Mouse (Mus musculus) embryonic facial prominence, embryonic 10.5 days (tissue): ENCODE data around the gene Mthfr. TPM values are rescaled to one million over a fixed set of nuclear protein-coding genes. Genes with fewer than 3 reads are reported as not detected.
"Not testable (repeated sequence)": the region's sequence is repeated elsewhere in the genome, so short reads cannot be mapped to it uniquely, and the experiment has no call there.

Experiments
- DNase-seq: peaks from one replicate; pipeline ENCODE4 v3.0.0-alpha.2; 2017; ENCODE audit warnings: low spot score
- H3K27ac ChIP-seq: fragments of 300-500 bp; sonication (generic); replicated peaks from 2 replicates; pipeline ENCODE4 v1.5.1; 2016; ENCODE audit warnings: mild to moderate bottlenecking
- H3K27me3 ChIP-seq: fragments of 300-500 bp; sonication (generic); replicated peaks from 2 replicates; pipeline ENCODE4 v1.6.1; 2016; ENCODE audit warnings: low read depth, mild to moderate bottlenecking; ENCODE audit not compliant: poor library complexity, severe bottlenecking
- H3K36me3 ChIP-seq: fragments of 300-500 bp; sonication (generic); replicated peaks from 2 replicates; pipeline ENCODE4 v1.6.1; 2016; ENCODE audit warnings: mild to moderate bottlenecking, moderate library complexity
- H3K4me1 ChIP-seq: fragments of 300-500 bp; sonication (generic); 2 replicates; pipeline ENCODE4 v1.6.1; 2016
- H3K4me3 ChIP-seq: fragments of 300-500 bp; sonication (generic); 2 replicates; pipeline ENCODE4 v1.5.1; 2016; ENCODE audit warnings: mild to moderate bottlenecking, moderate library complexity
- H3K9me3 ChIP-seq: fragments of 300-500 bp; sonication (generic); 2 replicates; pipeline ENCODE4 v1.6.1; 2016; ENCODE audit warnings: mild to moderate bottlenecking
- WGBS: fragments of 180-500 bp; shearing (Covaris S2); methylation state at CpG from one replicate; pipeline ENCODE4 v1.1.7; 2016; 5-methylcytosine and 5-hydroxymethylcytosine counted together
- polyA plus RNA-seq: library from polyadenylated mRNA; unstranded; fragments of >200 nt; fragmentation: Nextera tagmentation; extraction: Ambion mirVana; gene quantifications from 2 replicates; pipeline ENCODE4 v1.2.1, GENCODE M21; 2016

The Mthfr gene
- polyA plus RNA-seq, 1 experiment from 2014 or later, result 25.4 TPM

DNA sequence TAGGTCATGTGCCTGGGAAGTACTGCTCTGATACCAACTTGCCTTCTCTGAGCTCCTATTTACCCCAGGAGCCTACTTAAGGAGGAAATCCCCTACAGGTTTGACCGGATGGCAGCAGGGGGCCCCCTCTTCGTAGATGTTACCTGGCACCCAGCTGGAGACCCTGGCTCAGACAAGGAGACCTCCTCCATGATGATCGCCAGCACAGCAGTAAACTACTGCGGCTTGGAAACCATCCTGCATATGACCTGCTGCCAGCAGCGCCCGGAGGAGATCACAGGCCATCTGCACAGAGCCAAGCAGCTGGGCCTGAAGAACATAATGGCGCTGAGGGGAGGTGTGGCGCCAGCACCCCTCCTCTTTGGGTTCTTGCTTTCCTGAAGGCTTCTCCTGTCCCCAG is 4.5 kb downstream of the Mthfr start:
- DNase-seq, H3K27ac ChIP-seq, H3K9me3 ChIP-seq, H3K27me3 ChIP-seq, H3K4me3 ChIP-seq: not testable (repeated sequence)
- H3K4me1 ChIP-seq, result peaks cover 43% of the 10 kb centered on the region
- H3K36me3 ChIP-seq, result peaks cover 58% of the 10 kb centered on the region
- 88% methylated on average over 8 of the region's 8 CpGs for WGBS

DNA sequence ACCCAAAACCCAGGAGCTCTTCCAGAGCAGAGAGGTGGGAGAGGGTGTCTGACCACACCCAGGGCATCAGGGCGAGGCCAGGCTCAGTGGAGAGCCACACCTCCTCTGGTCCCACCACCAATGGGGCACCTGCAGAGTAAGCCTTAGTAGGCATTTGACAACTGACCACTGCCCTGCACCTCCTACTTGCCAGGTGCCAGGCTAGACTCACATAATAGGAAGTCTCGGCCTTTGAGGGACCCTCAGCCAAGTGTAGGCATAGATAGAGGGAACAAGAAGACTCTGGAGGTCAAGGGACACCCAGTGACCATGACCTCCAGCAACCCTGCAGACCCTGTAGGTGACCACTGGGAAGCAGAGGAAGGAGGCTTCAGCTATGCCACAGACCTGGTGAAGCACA is 5.2 kb downstream of the Mthfr start:
- no peak overlapping the region for H3K27ac ChIP-seq
- WGBS, result 83% methylated on average over 2 of the region's 2 CpGs
- H3K27me3 ChIP-seq, result no peaks in the 10 kb centered on the region
- DNase-seq, result no peak
- H3K9me3 ChIP-seq, result no peaks in the 10 kb centered on the region
- H3K4me1 ChIP-seq, result peaks cover 42% of the 10 kb centered on the region
- H3K4me3 ChIP-seq, result no peak overlapping the region
- peaks cover 66% of the 10 kb centered on the region for H3K36me3 ChIP-seq

DNA sequence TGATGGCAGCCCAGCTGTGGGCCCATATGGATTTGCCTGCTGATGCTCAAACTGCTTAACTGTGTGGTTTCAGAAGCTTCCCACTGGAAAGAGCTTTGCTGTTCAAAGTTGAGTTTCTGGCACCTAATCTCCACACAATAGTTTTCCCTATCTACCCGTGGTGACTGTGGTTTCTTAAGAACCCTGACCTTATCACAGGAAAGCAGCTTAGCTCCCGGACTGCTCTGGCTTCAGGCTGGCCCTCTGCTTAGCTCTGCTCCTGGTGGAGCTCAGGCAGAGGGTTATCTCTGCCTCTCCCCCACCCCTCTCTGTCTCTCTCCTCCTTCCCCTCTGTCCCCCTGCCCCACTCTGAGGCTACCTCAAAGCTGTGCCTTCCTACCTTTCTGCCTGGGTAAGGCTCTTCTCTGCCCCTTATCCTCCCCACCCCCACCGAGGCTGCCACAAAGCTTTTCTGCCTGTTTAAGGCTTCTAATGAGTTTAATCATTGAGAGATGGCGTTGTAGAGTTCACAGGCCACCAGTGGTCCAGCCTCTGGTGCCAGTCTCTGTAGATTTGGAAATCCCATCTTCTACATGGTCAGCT is 7.7 kb downstream of the Mthfr start:
- H3K27ac ChIP-seq, result 0 out of 2 replicates have a peak overlapping the region, but pooled peaks have one; percentile 15
- peaks cover 18% of the 10 kb centered on the region for H3K4me1 ChIP-seq
- H3K9me3 ChIP-seq, result no peaks in the 10 kb centered on the region
- H3K4me3 ChIP-seq, result no peak overlapping the region
- no peaks in the 10 kb centered on the region for H3K27me3 ChIP-seq
- 77% methylated on average over 4 of the region's 4 CpGs for WGBS
- DNase-seq, result no peak
- peaks cover 90% of the 10 kb centered on the region for H3K36me3 ChIP-seq

DNA sequence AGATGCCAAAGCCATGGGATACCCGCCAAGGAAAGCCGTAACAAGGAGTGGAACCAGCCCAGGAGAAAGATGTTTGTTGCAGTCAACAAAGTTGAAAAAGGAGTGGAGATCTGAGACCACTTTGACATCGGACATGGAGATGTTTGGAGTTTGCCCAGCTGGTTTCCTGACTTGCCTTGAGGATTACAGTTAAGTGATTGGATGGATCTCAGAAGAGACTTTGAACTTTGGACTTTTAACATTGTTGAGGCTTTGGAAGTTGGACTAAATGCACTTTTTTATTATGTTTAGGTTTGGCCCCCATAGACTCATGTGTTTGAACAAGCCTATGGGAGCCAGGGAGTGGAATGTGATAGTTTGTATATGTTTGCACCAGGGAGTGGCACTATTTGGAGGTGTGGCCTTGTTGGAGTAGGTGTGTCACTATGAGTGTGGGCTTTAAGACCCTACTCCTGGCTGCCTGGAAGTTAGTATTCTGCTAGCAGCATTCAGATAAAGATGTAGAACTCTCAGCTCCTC is 11.6 kb downstream of the Mthfr start:
- whole genome bisulfite sequencing, result 91% methylated on average over 3 of the region's 3 CpGs
- H3K9me3 ChIP-seq, H3K27ac ChIP-seq, H3K4me3 ChIP-seq, DNase-seq, H3K27me3 ChIP-seq, H3K4me1 ChIP-seq: not testable (repeated sequence)
- peaks cover 98% of the 10 kb centered on the region for H3K36me3 ChIP-seq

DNA sequence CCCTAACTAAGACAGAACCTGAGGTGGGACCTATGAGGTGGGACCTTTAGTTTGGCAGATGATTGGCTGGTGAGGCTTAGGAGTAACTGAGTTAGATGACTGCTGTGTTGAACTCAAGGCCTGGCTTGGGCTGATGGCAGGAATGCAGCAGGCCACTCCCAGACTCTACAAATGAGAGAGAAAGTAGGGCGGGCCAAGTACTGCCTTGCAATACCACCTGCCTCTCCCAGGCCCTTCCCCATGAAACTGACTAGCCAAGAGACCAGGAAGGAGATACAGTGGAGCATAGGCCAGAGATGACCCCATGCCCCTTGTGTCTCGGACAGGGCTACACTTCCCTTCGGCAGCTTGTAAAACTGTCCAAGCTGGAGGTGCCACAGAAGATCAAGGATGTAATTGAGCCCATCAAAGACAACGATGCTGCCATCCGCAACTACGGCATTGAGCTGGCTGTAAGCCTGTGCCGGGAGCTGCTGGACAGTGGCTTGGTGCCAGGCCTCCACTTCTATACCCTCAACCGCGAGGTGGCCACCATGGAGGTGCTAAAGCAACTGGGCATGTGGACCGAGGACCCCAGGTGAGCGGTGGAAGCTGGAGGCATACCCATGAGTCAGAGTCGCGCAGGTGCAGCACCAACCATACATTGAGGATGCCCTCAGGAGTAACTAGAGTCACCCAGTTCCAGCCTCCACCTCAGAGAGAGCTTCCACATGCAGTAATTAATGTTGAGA is 12.3 kb downstream of the Mthfr start:
- Histone ChIP-seq H3K27ac (no peak overlapping the region), H3K9me3 (no peaks in the 10 kb centered on the region), H3K36me3 (peaks cover 99% of the 10 kb centered on the region), H3K27me3 (no peaks in the 10 kb centered on the region), H3K4me3 (no peak overlapping the region), H3K4me1 (no peaks in the 10 kb centered on the region)
- DNase-seq, result no peak
- WGBS, result 93% methylated on average over 13 of the region's 13 CpGs

DNA sequence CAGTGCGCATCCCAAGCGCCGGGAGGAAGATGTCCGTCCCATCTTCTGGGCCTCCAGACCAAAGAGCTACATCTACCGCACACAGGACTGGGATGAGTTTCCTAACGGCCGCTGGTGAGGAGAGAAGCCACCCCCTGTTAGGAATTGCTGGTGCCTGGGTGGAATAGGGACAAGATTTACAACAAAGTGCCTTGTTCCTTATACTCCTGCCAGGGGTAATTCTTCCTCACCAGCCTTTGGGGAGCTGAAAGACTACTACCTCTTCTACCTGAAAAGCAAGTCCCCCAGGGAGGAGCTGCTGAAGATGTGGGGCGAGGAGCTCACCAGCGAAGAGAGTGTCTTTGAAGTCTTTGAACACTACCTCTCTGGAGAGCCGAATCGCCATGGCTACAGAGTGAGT is 13.0 kb downstream of the Mthfr start:
- Histone ChIP-seq H3K9me3 (no peaks in the 10 kb centered on the region), H3K27me3 (no peaks in the 10 kb centered on the region), H3K4me1 (no peaks in the 10 kb centered on the region), H3K36me3 (peaks cover 99% of the 10 kb centered on the region), H3K4me3 (no peak overlapping the region), H3K27ac (no peak overlapping the region)
- 90% methylated on average over 11 of the region's 11 CpGs for WGBS
- DNase-seq, result no peak

DNA sequence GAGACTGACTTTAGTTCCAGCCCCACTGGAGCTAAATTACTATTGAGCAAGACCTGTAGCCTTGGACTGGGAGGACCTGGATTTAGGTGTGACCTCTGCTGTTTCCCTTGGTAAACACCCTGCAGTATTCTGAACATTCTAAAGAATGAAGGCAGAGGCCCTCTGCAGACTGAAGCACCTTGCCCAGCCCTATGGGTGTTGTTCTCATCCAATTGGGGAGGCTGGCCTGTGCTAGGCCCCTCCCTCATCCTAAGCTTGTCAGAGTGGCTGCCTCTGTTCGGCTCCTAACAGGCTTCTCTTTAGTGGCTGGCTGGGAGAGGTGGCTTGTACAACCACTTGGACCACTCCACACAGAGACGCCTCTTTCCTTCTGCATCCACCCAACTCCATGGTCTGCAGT is 14.1 kb downstream of the Mthfr start:
- 75% methylated on average over 2 of the region's 2 CpGs for WGBS
- Histone ChIP-seq H3K4me1 (no peaks in the 10 kb centered on the region), H3K4me3 (no peak overlapping the region), H3K27ac (no peak overlapping the region), H3K36me3 (peaks cover 100% of the 10 kb centered on the region), H3K9me3 (no peaks in the 10 kb centered on the region), H3K27me3 (no peaks in the 10 kb centered on the region)
- DNase-seq, result no peak

DNA sequence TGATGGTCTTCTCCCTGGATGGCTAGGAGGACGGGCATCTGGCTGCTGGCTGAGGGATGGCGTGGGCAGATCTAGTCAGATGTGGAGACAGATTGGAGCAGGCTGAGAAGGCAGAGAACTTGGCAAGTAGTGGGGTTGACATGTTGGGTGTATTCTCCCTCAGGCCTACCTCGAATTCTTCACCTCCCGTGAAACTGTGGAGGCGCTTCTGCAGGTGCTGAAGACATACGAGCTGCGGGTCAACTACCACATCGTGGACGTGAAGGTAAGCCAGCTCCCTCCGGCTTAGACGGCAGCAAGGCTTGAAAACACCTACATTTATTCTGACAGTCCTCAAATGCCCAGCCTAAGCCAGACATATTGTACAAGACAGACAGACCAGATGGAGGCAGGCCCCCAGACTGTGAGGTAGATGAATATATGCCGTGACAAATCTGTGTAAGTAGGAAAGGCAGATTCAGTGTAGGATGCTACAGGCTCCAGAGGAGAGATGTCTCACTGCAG is 14.6 kb downstream of the Mthfr start:
- WGBS, result 95% methylated on average over 12 of the region's 12 CpGs
- no peak overlapping the region for H3K4me3 ChIP-seq
- H3K9me3 ChIP-seq, result no peaks in the 10 kb centered on the region
- peaks cover 100% of the 10 kb centered on the region for H3K36me3 ChIP-seq
- DNase-seq, result no peak
- H3K27me3 ChIP-seq, result no peaks in the 10 kb centered on the region
- no peak overlapping the region for H3K27ac ChIP-seq
- H3K4me1 ChIP-seq, result no peaks in the 10 kb centered on the region

DNA sequence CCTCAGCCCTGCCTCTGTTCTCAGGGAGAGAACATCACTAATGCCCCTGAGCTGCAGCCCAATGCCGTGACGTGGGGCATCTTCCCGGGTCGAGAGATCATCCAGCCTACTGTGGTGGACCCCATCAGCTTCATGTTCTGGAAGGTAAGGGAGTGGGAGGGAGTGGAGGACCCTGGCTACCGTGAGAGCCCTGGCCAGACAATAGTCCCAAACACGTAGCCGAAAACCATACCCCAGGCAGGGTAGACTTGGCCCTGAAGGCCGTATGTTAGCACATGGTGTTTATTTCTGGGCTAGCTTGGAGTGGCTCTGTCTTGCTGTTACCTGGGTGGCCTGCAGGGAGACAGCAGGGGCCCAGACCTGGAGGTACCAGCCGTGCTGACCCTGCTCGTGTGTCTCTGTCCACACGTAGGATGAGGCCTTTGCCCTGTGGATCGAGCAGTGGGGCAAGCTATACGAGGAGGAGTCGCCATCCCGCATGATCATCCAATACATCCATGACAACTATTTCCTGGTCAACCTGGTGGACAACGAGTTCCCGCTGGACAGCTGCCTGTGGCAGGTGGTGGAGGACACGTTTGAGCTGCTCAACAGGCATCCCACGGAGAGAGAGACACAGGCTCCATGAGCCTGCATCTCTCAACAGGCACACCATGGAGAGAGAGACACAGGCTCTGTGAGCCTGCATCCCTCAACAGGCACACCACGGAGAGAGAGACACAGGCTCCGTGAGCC is 16.3 kb downstream of the Mthfr start:
- Histone ChIP-seq H3K4me1 (peaks cover 2% of the 10 kb centered on the region; the same call in 1 of the 2 replicates), H3K9me3 (no peaks in the 10 kb centered on the region), H3K27ac (no peak overlapping the region), H3K36me3 (peaks cover 92% of the 10 kb centered on the region), H3K27me3 (no peaks in the 10 kb centered on the region), H3K4me3 (no peak overlapping the region)
- 92% methylated on average over 21 of the region's 21 CpGs for WGBS
- no peak for DNase-seq

DNA sequence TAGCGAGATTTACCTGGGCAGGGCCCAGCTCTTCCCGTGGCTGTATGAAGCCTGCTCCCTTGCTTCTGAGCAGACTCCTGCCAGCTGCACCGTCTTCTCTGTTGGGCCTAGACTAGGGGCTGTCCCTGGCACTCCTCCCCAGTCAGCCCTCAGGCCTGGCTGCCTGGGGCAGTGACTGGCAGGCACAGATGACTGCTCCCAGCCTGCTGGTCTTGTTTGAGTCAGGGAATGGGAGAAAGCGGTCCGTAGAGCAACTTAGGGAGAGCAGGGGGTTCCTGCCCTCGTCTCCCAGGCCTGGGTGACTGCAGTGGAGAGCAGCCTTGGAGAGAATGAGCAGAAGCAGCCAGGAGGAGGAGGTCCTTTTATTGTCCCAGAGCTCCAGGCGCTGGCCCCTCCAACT is 17.4 kb downstream of the Mthfr start:
- H3K4me1 ChIP-seq, result peaks cover 12% of the 10 kb centered on the region; the same call in 1 of the 2 replicates
- H3K36me3 ChIP-seq, result peaks cover 81% of the 10 kb centered on the region
- H3K4me3 ChIP-seq, result no peak overlapping the region
- WGBS, result 86% methylated on average over 7 of the region's 7 CpGs
- no peak for DNase-seq
- no peaks in the 10 kb centered on the region for H3K27me3 ChIP-seq
- no peaks in the 10 kb centered on the region for H3K9me3 ChIP-seq
- no peak overlapping the region for H3K27ac ChIP-seq

DNA sequence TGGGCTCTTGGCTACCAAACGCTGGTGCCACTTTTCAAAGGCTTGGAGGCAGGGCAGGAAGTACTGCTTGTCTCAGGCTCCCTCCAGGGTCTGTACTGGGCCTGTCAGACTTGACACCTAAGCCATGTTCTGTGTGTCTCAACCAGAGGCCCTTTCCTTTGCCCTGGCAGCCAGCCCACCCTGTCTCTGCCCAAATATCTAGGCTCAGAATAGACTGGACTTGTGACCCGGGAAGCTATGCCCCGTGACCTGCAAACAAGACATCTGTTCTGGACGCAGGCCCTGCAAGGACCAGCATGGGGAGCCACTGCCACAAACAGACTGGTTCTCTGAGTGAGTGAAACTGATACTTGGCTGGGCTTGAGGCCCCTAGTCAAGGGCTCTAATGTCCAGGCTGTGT is 17.9 kb downstream of the Mthfr start:
- 86% methylated on average over 4 of the region's 4 CpGs for WGBS
- H3K27ac ChIP-seq, result no peak overlapping the region
- no peaks in the 10 kb centered on the region for H3K9me3 ChIP-seq
- peaks cover 12% of the 10 kb centered on the region; the same call in 1 of the 2 replicates for H3K4me1 ChIP-seq
- peaks cover 75% of the 10 kb centered on the region for H3K36me3 ChIP-seq
- H3K27me3 ChIP-seq, result no peaks in the 10 kb centered on the region
- H3K4me3 ChIP-seq, result no peak overlapping the region
- no peak for DNase-seq

DNA sequence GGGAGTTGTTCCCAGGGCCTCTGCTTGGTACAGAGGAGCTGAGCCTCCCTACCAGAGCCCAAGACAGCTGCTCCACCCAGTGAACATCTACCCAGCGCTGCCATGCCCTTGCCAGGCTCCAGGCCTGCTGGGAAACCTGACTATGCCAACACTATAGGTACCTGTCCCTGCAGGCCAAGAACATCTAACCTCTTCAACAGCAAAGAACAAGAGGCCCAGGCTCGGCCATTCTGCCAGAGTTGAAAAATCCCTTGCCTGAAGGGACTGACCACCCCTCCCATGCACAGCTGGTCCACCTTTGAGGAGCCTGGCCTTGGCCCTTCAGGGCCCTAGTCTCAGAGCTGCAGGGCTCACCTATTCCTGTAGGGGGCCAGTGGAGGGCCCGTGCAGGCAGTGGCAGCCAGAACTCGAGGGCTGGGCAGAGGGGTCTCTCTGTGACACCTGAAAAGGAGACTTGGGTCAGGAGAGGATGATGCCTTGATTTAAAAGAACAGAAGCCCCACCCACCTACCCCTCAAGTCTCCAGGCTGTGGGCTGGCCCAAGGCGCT is 18.9 kb downstream of the Mthfr start:
- Histone ChIP-seq H3K27me3 (no peaks in the 10 kb centered on the region), H3K4me1 (peaks cover 12% of the 10 kb centered on the region; the same call in 1 of the 2 replicates), H3K27ac (no peak overlapping the region), H3K4me3 (no peak overlapping the region), H3K36me3 (peaks cover 66% of the 10 kb centered on the region), H3K9me3 (no peaks in the 10 kb centered on the region)
- WGBS, result 76% methylated on average over 5 of the region's 5 CpGs
- DNase-seq, result no peak
